Mouse (Mus musculus) lung, adult 2 months (tissue): ENCODE data around the gene Lmod3.

Experiments
- CTCF ChIP-seq: fragments of 200-500 bp; IDR thresholded peaks from 2 replicates; pipeline ENCODE4 v1.5.1; 2011; ENCODE audit warnings: mild to moderate bottlenecking, low read length, control low read depth; ENCODE audit not compliant: insufficient read depth
- POLR2A ChIP-seq: fragments of 200-500 bp; IDR thresholded peaks from 2 replicates; pipeline ENCODE4 v1.6.1; 2011; ENCODE audit warnings: low read depth, mild to moderate bottlenecking, control low read depth, low read length, borderline replicate concordance; ENCODE audit errors: extremely low read depth

- TF ChIP-seq CTCF (no peak), POLR2A (no peak)
Measured at GRCm38 (mm10) chr6:97211981-97212380, 40.6 kb downstream of the Lmod3 start.
